13 mouse cellular contexts compared by ENCODE assay signal in the genomic region with DNA sequence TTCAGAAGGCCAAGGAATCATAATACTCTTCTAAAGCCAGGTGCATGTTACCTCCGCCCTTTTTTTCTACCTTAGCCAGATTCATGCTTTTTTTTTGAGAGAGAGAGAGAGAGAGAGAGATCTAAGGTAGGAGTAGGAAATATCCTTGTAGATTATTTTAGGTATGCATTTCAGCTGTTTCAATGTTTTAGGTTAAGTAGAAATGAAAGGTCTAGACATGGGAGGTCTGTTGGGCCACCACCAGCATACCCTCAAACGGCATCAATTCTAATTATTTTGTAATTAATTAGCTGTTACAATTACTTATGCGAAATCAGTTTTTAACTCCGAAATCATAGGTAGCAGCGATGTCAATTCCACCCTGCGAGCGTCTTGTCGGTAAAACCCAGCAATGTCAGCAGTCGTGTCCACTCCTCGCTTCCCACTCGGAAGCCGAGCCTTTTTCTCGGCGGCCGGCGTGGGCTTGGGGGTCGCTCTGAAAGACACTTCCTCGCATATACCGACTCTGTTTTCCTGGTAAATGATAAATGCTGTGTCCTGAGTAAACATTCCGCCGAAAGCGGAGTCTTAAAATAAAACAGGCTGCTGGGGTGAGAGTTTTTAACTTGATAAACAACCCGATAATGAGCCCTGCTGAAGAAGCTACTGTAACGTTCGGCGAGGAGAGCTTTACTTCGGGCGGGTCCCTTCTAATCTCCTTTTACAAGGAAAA. TPM values are rescaled to one million over a fixed set of nuclear protein-coding genes. Genes with fewer than 3 reads are reported as not detected.
DNase-seq lines count a peak whose midpoint lies in the region; ATAC-seq and TF ChIP-seq lines count a peak whose summit lies in the region.
"Had no signal": no experiment of that assay in that cellular context is flagged by ENCODE, and none has a peak within 500 bp of the region (broad histone marks: within the 10 kb centered on the region; RNA-seq: fewer than 3 reads in every experiment).

No protein-coding gene starts in this region.

- H3K4me3 ChIP-seq in gastrocnemius, adult 2 months, result peak overlapping the region; percentile 51
- H3K4me3 ChIP-seq in midbrain, embryonic 11.5 days (ENCODE audit: low read depth, low read length), result no peak overlapping the region
- no peak overlapping the region for H3K4me3 ChIP-seq in midbrain, embryonic 16.5 days (ENCODE audit: low read depth, low read length)
- peak overlapping the region; percentile 11 for H3K4me3 ChIP-seq in neural tube, embryonic 15.5 days (replicated peaks)
- H3K4me3 ChIP-seq: liver, embryonic 13.5 days; midbrain, embryonic 12.5 days had no signal

- H3K4me2 ChIP-seq in midbrain, embryonic 11.5 days, result no peak overlapping the region
- H3K4me2 ChIP-seq in midbrain, embryonic 16.5 days (ENCODE audit: low read length), result no peak overlapping the region
- peak overlapping the region; percentile 17 for H3K4me2 ChIP-seq in neural tube, embryonic 15.5 days
- H3K4me2 ChIP-seq: liver, embryonic 13.5 days; midbrain, embryonic 12.5 days had no signal

- 1% methylated on average over 28 of the region's 28 CpGs for WGBS in midbrain, embryonic 11.5 days
- WGBS in midbrain, embryonic 16.5 days, result 1% methylated on average over 28 of the region's 28 CpGs
- WGBS in neural tube, embryonic 15.5 days, result 2% methylated on average over 28 of the region's 28 CpGs

- no peak overlapping the region for H3K9ac ChIP-seq in midbrain, embryonic 11.5 days (ENCODE audit: low read length)
- H3K9ac ChIP-seq in midbrain, embryonic 16.5 days (ENCODE audit: low read depth, low read length), result no peak overlapping the region
- H3K9ac ChIP-seq in neural tube, embryonic 15.5 days (replicated peaks), result no peak overlapping the region; the same call in 1 of the 2 replicates
- H3K9ac ChIP-seq: heart, embryonic 13.5 days; liver, embryonic 13.5 days; midbrain, embryonic 12.5 days had no signal

- H3K36me3 ChIP-seq in midbrain, embryonic 11.5 days (ENCODE audit: control insufficient read depth, insufficient read depth, low read length), result no peaks in the 10 kb centered on the region
- no peaks in the 10 kb centered on the region for H3K36me3 ChIP-seq in midbrain, embryonic 16.5 days (ENCODE audit: control insufficient read depth, insufficient read depth, low read length)
- H3K36me3 ChIP-seq in neural tube, embryonic 15.5 days, result no peaks in the 10 kb centered on the region
- H3K36me3 ChIP-seq: heart, embryonic 13.5 days; liver, embryonic 13.5 days; midbrain, embryonic 12.5 days had no signal

- H3K27me3 ChIP-seq in midbrain, embryonic 11.5 days (ENCODE audit: control insufficient read depth, insufficient read depth, low read length), result peaks cover 91% of the 10 kb centered on the region
- peaks cover 41% of the 10 kb centered on the region for H3K27me3 ChIP-seq in midbrain, embryonic 16.5 days (ENCODE audit: control insufficient read depth, insufficient read depth, low read depth, low read length)
- peaks cover 64% of the 10 kb centered on the region for H3K27me3 ChIP-seq in neural tube, embryonic 15.5 days (replicated peaks)
- H3K27me3 ChIP-seq: CH12.LX had no signal

- intact Hi-C loops in gastrocnemius, adult 2 months (cut with DNase I), result loop anchor here (5.0 kb wide), 2 partner anchors 58 to 108 kb away; partner anchors contain the start of gene Alg6

- TF ChIP-seq CTCF in gastrocnemius, adult 2 months (IDR thresholded peaks at IDR 0.05), result no peak

- peaks cover 9% of the 10 kb centered on the region for H3K4me1 ChIP-seq in midbrain, embryonic 11.5 days (ENCODE audit: control insufficient read depth, insufficient read depth, low read length)
- peaks cover 3% of the 10 kb centered on the region; the same call in 1 of the 2 replicates for H3K4me1 ChIP-seq in midbrain, embryonic 16.5 days (ENCODE audit: control insufficient read depth, insufficient read depth, low read length)
- H3K4me1 ChIP-seq in neural tube, embryonic 15.5 days, result peaks cover 24% of the 10 kb centered on the region

- DNase-seq in gastrocnemius, adult 2 months, result no peak
- DNase-seq in gastrocnemius, postnatal 10 days, result no peak
- peak; percentile 96 for DNase-seq in midbrain, embryonic 11.5 days (ENCODE audit: low spot score, missing footprints)
- peak; percentile 18 for DNase-seq in heart, postnatal 4 days
- DNase-seq in adipocyte (ENCODE audit: low spot score), result no peak
- no peak for DNase-seq in kidney, postnatal 25 days
- DNase-seq: liver, embryonic 13.5 days; right cerebral cortex, adult 18-20 months had no signal

- ATAC-seq in midbrain, embryonic 11.5 days (ENCODE audit: low FRiP score), result no peak
- ATAC-seq in midbrain, embryonic 16.5 days, result no peak
- no peak for ATAC-seq in neural tube, embryonic 15.5 days (ENCODE audit: low FRiP score)

- H3K27ac ChIP-seq in gastrocnemius, adult 2 months, result peak overlapping the region; percentile 56; the same call in 1 of the 2 replicates
- H3K27ac ChIP-seq in midbrain, embryonic 11.5 days (ENCODE audit: low read depth, low read length), result no peak overlapping the region
- H3K27ac ChIP-seq in midbrain, embryonic 16.5 days (ENCODE audit: low read length), result no peak overlapping the region
- H3K27ac ChIP-seq in neural tube, embryonic 15.5 days (replicated peaks), result no peak overlapping the region
- H3K27ac ChIP-seq: heart, embryonic 13.5 days; liver, embryonic 13.5 days; midbrain, embryonic 12.5 days had no signal

- H3K9me3 ChIP-seq in midbrain, embryonic 11.5 days (ENCODE audit: control insufficient read depth, low read length), result no peaks in the 10 kb centered on the region
- no peaks in the 10 kb centered on the region for H3K9me3 ChIP-seq in midbrain, embryonic 16.5 days (replicated peaks; ENCODE audit: control insufficient read depth, low read length, poor library complexity, severe bottlenecking)
- no peaks in the 10 kb centered on the region for H3K9me3 ChIP-seq in neural tube, embryonic 15.5 days (replicated peaks)
- H3K9me3 ChIP-seq: heart, embryonic 13.5 days; liver, embryonic 13.5 days; midbrain, embryonic 12.5 days had no signal

RNA-seq across cellular contexts. Expression of gene Foxd3, which starts 3.4 kb away (rescaled TPM):
- 1 to 10 TPM in 1 of 2 experiments, under 1 TPM in 1; 0.84 to 1.7 TPM for total RNA-seq in gastrocnemius, adult 2 months (2021)
- total RNA-seq in gastrocnemius, postnatal 10 days (2021), result 1 to 10 TPM; 4.6 to 4.7 TPM
- polyA plus RNA-seq in midbrain, embryonic 11.5 days (2014; fragmentation: Nextera tagmentation; extraction: Ambion mirVana), result 0.05 and 0.11 TPM in 2 replicates
- polyA plus RNA-seq in midbrain, embryonic 16.5 days (2015; fragmentation: Nextera tagmentation; extraction: Ambion mirVana), result 0.11 and 0.18 TPM in 2 replicates
- total RNA-seq in heart, postnatal 4 days (2021), result under 1 TPM; 0.25 to 0.26 TPM
- 2.2 and 3.0 TPM in 2 replicates for polyA plus RNA-seq in neural tube, embryonic 15.5 days (2015; fragmentation: Nextera tagmentation; extraction: Ambion mirVana)
- total RNA-seq: CH12.LX had no signal
- polyA plus RNA-seq: heart, embryonic 13.5 days; liver, embryonic 13.5 days had no signal

RNA-seq across cellular contexts. Expression of gene Alg6, which starts 55.9 kb away (rescaled TPM):
- 1 to 10 TPM; 5.4 to 6.8 TPM for total RNA-seq in gastrocnemius, adult 2 months (2021)
- 10 to 100 TPM; 10.5 to 10.6 TPM for total RNA-seq in gastrocnemius, postnatal 10 days (2021)
- 16.6 and 19.9 TPM in 2 replicates for polyA plus RNA-seq in midbrain, embryonic 11.5 days (2014; fragmentation: Nextera tagmentation; extraction: Ambion mirVana)
- polyA plus RNA-seq in midbrain, embryonic 16.5 days (2015; fragmentation: Nextera tagmentation; extraction: Ambion mirVana), result 12.3 and 13.3 TPM in 2 replicates
- total RNA-seq in heart, postnatal 4 days (2021), result 1 to 10 TPM; 9.2 to 10.0 TPM
- 12.8 and 15.4 TPM in 2 replicates for polyA plus RNA-seq in neural tube, embryonic 15.5 days (2015; fragmentation: Nextera tagmentation; extraction: Ambion mirVana)

Comparison
In these comparisons a context has a peak if more than half of its experiments do, and no peak if none do; other contexts are left out.
1. DNase-seq: peak in midbrain, embryonic 11.5 days (single experiment) and heart, postnatal 4 days (single experiment); none in gastrocnemius, adult 2 months (single experiment), gastrocnemius, postnatal 10 days (single experiment), adipocyte (single experiment) and kidney, postnatal 25 days (0 of 2).
2. H3K4me3 ChIP-seq: peak in gastrocnemius, adult 2 months (single experiment) and neural tube, embryonic 15.5 days (single experiment); none in midbrain, embryonic 11.5 days (single experiment) and midbrain, embryonic 16.5 days (single experiment).